Mouse (Mus musculus) lung, postnatal 0 days (tissue): ENCODE measurements around the gene Alg12.

Experiments
- CTCF ChIP-seq: IDR thresholded peaks from 2 replicates; pipeline ENCODE4 v1.5.1; 2016; ENCODE audit warnings: antibody characterized with exemption, mild to moderate bottlenecking
- EP300 ChIP-seq: IDR thresholded peaks from 2 replicates; pipeline ENCODE4 v1.6.1; 2016; ENCODE audit warnings: antibody characterized with exemption, mild to moderate bottlenecking, control low read depth

GRCm38 (mm10) chr15:88837199-88837932 is 18.2 kb upstream of the Alg12 start:
- TF ChIP-seq CTCF, result peak; percentile 58
- TF ChIP-seq EP300, result no peak
